Mouse (Mus musculus) thymus, adult 18-20 months (tissue): ENCODE measurements around the gene Zfyve28.

Source experiments
- DNase-seq, 2 experiments: peaks; one replicate each; pipeline ENCODE4 v3.0.0; 2022; ENCODE audit warnings: mixed read lengths in 2 of 2

Zfyve28 gene

DNA sequence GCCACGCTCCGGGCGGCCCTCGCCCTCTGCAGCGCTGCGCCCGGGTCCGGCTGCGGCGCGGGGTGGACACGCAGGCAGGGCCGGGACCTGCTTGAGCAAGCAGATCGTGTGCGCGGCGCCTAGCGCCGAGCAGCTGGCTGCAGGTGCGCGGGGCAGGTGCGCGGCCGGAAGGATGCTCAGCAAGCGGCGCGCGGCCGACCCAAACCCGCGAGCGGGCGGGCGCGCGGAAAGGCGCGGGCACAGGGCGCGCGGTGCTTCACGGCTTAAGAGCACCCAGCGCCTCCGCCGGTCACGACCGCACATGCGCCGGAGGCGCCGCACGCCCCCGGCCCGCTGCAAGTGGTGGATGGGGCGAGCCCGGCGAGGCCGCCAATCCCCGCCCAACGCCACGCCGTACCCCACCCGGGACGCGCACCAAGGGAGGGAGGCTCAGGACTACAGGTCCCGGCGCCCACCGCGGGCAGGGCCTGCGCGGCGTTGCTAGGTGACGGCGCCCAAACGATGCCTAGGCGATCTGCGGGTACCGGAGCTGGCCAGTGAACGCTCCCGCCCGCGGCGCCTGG lies at the start of gene Zfyve28, which contains the start of gene Cfap99:
Zfyve28 (minus strand) TSS at position 296 of the 563 bp plus-strand sequence.
Cfap99 (plus strand) TSS at position 447 of the 563 bp plus-strand sequence.
- DNase-seq, result peak; percentile 36 to 57

DNA sequence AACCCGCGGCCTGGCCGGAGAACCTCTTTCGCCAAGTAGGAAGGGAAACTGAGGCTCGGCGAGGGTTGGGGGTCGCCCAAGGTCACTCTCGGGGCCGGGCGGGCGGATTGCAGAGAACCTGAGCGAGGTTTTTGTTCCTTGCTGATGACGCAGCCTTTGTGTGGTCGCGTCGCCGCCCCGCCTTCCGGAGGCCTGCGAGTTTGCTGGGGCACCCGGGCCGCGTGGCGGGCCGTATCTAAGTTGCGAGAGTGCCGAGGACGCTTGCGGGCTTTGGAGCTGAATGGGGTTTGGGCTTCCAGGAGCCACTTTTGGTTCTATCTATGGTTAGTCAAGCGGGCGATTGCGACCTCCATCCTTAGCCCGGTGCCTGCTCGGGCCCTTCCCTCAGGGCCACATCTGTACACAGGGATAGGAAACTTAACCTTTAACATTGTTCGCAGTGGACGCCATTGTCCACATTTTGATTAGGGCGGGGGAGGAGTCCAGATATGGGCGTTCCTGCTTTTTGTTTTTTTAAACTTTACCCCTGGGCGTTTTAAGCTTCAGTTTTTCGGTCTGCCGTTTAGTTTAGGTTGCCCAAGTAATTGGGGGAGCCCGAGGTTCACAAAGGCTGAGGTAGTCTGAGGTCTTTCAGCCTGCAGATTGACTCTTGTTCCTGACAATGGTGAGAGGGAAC lies 48.7 kb upstream of the Zfyve28 start:
- peak; percentile 51 to 64 for DNase-seq

DNA sequence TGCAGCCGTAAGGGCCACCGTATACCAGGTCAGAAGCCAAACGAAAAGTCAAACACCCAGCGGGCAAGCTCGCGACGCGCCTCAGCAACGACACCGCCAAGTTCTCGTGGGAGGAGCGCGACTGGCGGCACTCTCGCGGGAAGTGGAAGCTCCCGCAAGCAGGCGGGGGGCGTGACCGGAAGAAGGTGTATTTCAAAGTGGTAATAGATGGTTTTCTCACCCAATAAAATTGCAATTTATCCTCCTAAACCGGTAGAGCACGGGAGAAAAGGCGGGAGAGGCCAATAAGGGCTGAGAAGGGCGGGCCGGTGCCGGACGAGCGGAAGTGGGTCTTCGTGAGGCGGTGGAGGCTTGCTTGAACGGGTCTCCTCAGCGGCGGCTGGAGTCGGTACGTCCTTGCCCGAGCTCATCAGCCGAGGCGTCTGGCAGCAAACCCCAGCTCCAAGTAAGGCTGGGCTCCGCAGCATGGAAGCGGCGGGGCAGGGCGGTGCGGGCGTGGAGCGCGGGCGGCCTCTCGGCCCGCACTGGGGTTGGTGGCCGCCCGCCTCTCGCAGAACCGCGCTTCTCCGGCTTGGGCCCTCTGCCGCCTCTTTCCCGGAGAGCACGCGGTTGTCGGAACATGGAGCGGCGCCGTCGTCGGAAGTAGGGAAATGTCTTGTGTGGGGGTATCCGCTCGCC lies 48.0 kb upstream of the Zfyve28 start, which contains the start of gene Rnf4:
Rnf4 (plus strand) TSS at position 193 of the 678 bp plus-strand sequence.
- peak; percentile 96 to 97 for DNase-seq

DNA sequence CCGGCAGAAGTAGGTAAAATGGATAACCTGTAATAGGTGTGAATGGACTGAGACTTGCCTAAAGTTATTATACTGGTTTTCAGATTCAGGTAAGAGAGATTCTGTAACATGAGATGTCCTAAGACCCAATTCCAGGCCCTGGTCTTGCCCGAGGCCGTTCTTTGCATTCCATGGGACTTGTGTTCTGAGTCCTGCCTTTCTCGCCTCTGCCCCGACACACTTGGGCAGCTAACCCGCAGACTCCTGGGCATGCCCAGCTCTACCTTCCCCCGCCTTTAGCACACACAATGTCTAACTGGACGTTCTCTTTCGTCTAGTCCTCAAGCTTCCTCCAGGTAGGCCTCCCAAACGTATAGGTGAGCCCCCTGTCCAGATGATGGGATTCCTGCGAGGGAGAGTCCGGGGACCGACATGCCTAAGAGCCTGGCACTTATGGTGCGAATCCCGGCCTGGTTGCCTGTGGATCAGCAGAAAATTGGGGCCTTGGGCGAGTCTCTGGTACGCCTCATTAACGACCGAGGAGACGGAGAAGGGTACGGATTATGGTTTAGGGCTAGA lies 47.4 kb upstream of the Zfyve28 start:
- DNase-seq, result no peak

DNA sequence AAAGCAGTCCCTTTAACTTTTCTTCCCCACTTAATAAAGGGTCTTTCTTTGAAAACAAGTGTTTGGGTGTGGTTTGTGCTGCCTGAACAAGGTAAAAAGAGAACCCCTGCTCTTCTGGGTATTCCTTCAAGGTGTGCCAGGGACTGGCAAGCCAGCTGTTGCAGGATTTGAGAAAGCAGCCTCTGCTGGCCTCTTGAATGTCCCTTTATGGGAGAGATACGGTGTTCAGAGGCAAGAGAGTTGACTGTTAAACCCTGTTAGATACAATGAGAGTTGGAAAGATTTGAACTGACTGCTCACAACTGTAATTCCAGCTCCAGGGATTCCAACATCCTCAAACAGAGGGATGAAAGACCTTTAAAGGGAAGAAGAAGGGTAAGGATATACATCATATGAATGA lies 45.8 kb upstream of the Zfyve28 start:
- DNase-seq, result no peak

DNA sequence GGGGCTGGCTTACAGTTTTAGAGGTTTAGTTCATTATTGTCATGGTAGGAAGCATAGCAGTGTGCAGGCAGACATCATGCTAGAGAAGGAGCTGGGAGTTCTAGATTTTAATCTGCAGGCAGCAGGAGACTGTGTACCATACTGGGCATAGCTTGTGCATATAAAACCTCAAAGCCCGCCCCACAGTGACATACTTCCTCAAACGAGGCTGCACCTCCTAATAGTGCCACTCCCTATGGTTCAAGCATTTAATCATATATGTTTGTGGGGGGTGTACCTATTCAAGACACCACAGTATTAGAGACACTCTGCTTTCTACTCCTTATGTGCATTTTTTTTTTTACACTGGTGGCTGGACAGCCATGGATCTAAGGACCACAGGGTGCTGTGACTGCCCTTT lies 41.9 kb upstream of the Zfyve28 start:
- no peak for DNase-seq

DNA sequence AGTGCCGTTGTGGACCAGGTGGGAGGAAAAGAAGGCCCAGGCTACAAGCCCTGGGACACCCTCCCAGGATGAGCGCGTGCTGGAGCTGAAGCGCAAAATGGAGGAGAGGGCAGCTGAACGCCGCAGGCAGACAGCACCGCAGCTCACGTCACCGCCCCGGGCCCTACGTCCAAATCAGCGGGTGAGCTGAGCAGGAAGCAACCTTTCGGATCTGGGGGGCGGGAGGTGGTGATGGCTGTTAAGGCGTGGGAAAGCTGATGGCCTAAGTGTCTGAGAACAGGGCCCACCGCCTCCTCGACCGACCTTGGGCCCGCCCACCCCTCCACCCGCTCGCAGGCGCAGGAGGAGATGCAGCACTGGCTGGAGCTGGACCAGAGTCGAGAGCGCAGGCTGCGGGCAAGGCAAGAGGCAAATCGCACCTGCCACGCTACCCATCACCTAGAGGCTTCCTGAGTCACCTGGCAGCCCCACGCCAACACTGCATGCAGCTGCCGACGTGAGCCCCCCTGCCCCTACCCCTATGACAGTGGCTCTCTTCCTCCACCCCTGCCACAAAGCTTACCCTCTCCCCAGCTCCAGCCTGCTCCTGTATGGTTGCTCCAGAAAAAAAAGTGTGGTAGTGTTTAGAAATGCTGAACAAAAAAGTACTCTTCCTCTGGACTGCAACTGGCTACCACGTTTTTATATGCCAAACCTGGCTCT lies 38.8 kb upstream of the Zfyve28 start:
- peak; percentile 27 to 49 for DNase-seq

DNA sequence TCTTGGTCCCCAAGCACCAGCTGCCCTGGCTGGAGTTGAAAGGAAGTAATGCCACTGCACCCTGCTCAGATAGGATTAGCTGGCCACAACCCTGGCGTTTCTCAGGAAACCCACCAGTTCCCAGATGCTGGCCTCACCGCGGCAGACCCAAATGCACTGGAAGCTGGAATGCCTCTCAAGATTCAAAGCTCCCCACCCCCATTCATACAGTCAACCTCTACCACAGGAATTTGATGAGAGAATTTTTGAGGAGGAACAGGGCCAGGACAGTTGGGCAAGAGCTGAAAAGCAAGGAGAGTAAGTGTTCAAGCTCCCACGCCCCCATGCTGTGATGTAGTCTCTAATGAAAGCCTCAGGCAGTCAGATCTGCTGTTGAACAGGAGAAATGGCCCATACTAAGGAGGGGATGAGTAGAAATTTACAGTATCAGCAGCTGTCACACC lies 38.0 kb upstream of the Zfyve28 start:
- DNase-seq, result no peak

DNA sequence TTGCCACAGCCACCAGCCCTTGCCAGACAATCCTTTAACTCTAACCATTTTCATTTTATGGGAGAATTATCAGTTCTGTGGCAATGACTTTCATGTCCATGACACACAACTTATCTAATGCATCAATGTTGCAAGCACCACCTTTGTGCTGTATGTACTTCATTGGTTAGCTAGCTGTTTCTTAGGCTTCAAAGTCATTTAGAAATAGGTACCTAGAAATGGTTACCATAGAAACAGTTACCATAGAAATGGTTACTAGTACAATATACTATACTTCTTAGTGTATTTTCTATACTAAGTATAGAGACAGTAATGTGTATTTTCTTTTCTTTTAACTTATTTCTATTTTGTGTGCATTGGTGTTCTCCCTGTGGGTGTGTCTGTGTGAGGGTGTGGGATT lies 37.0 kb upstream of the Zfyve28 start:
- DNase-seq, result no peak

DNA sequence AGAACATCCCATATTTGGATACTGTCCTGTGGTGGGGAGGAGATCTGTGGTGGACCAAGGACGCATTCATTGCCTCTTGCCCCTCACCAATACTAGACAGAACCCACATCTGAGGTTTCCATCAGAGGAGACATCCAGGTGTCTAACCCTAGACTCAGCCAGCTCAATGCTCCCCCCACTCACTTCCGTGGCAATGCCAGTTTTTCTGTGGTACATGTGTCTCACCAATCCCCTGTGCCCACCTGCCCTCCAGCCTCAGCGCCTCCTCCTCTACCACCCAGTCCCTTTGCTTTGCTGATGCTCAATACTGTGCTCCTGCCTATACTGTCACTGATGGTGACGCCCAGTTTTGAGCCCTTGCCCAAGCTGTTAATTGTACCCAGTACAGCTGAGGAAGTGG lies 33.0 kb upstream of the Zfyve28 start:
- peak; percentile 31 to 36 for DNase-seq

DNA sequence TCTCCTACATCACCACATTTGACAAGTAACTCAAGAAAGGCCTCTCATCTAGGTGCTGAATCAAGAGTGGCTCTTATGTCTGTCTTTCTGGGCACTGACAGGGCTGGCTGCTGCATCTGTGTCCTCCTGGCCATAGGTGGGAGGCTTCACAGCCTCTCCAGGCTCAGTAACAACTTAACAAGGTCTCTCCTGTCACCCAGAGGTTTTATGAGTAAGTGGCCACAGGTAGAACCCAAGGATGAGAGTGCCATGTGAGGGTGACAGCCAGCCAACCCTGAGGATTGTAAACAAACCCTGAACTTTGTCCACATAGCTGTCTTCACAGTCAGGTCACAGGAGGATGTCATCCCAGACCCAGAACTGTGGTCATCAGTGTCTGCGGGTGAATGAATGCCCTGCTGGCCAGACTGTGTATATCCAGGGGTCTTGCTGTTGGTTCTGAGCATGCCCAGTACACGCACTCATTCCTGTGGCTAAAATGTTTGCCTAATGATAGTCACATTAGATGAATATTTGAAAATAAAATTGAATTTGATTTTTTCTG lies 31.3 kb upstream of the Zfyve28 start:
- DNase-seq, result no peak

DNA sequence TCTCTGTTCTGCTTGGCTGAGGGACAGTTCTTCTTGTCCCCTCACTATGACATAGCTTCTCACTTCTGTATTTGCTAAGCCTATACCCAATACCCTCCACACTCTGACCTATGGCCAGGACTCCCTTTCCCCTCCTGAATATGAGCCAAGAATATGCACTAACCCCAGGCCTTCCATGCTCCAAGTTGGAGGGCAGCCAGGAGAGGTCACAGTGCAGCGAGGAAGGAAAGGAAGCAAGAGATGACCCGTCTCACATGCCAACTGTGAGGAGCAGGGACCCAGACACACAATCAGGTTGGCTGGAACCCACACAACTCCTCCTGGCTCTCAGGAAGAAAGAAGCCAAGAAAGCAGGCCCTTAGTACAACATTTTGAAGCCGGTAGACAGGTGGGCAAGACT lies 20.8 kb upstream of the Zfyve28 start:
- no peak for DNase-seq

DNA sequence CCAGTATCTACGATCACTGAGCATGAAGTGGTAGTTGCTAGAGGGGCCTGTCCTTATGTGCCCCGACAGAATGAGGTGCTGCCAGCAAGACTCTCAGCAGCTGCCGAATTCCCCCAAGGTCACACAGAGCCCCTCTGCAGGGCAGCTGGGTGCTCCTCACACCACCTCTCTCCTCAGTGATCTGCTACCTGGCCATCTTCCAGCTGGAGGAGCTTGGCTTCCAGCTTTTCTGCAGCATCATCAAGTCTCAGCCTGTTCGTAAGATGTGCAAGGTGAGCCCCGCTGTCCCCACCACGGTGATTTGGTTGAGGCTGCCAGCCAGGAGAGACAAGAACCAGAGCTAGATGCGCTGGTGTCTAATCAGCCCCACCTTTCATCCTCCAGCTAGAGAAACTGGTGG lies 14.1 kb upstream of the Zfyve28 start:
- no peak for DNase-seq

DNA sequence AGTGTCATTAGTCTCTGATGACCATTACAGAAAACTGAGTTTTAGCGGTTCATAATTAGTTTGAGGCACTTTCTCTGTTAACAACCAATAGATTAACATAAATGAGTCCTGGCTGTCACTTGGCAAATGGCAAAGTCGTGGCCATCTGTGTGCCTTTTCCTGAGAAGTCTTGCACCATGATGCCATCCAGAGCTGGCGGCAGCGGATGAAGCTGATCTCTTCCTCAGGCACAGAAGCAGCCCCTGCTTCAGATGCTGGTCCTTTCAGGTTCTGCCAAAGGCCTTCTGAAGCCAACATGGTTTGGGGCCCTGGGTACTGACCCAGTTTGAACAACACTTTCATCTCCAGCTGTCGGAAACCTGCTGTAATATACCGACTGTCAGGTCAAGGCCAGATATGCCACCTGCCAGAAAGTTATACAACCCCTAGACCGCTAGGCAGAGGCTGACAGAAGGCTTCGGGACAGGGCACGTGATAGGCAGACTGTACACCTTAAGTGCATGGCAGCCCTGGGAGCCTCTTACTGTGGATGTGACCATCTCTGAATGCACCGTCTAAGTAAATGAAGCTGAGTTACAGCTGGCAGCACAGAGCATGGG lies 10.8 kb upstream of the Zfyve28 start:
- no peak for DNase-seq

DNA sequence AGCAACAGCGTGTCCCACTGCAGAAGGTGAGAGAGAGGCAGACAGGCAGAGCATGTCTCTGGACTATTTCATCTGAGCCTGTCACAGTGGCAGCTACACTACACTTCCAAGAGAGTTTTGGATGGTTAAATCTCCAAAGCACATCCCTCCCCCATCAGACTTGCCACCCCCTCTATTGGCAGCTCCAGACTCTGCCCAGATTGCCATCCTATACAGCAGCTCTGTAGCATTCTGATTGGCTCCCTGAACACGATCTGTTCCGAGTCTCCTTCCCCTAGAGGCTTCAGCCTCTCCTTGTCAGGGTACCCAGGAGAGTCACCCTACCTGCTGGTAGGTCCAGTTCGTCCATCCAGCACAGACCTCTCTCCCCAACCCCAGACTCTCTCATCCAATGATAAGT lies 9.8 kb upstream of the Zfyve28 start:
- DNase-seq, result no peak

DNA sequence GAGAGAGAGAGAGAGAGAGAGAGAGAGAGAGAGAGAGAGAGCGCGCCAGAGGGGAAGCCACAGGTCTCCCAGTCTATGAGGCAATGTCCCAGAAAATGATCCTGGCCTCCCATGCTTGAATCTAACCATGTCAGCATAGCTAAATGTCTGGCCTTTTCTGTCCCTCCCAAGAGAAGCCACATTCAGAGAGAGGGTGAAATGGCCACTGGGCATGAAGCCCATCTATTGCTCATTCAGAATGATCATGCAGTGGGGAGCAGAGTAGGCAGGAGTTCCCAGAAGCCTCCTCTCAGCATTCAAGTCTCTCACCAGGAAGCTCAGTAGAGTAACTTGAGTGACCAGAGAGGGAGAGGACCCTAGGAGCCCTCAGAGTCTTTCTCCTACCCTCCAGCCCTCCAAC lies 6.9 kb upstream of the Zfyve28 start:
- no peak for DNase-seq

DNA sequence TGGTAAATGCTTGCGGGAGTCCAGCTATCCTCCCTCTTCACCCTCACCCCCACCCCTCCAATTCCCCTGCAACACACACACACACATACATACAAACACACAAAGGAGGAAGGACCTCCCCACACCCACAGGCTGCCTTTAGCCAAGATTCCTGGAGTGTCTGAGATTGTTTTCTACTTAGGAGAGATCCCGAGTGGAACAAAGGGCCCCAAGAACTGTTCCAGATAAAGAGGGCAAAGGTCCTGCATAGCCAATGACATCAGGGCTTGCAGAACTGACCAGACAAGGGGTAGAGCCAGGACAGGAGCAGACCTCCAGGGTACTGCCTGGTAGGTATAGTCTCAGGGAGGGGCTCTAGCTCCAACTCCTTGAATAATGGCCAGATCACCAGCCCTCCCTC lies 6.4 kb upstream of the Zfyve28 start:
- DNase-seq, result no peak

DNA sequence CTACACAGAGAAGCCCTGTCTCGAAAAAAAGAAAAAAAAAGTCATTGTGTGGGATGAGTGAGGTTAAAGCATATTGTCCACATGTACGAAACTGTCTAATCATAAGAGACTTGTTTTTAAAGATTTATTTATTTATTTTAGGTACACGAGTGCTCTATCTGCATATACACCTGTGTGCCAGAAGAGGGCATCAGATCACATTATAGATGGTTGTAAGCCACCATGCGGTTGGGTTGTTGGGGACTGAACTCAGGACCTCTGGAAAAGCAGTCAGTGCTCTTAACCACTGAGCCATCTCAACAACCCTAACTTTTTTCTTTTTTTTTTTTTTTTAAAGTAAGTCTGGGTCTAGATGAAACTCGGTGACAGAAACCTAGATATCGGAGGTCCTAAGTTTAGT lies 5.1 kb upstream of the Zfyve28 start:
- DNase-seq, result no peak

DNA sequence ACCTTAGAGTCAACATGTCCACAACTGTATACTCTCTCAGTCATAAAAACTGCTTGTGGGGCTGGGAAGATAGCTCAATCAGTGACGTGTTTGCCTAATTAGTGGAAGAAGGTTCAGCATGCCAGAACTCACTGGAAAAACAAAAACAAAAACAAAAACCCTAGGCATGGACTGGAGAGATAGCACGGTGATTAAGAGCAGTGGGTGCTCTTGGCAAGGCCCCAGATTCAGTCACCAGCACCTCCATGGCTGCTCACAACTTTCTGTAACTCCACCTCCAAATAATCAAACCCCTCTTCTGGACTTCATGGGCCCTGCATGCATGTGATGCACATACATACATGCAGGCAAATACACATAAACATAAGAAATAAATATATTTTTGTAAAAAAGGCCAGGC lies 1.0 kb upstream of the Zfyve28 start:
- no peak for DNase-seq

DNA sequence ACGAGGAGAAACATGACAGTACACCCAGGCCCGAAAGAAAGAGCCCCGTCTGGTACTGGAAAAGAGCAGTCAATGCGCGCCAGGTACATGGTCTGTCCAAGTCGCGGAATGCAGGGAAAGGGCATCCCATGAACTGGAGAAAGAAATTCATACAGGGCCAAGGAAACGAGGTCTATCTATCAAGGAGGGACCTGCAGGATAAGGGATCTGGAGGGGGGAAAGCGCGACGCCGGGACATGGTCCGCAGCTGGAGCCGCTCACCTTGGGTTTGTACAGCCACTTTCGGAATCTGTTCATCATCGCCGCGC lies 457 bp downstream of the Zfyve28 start:
- DNase-seq, result no peak

DNA sequence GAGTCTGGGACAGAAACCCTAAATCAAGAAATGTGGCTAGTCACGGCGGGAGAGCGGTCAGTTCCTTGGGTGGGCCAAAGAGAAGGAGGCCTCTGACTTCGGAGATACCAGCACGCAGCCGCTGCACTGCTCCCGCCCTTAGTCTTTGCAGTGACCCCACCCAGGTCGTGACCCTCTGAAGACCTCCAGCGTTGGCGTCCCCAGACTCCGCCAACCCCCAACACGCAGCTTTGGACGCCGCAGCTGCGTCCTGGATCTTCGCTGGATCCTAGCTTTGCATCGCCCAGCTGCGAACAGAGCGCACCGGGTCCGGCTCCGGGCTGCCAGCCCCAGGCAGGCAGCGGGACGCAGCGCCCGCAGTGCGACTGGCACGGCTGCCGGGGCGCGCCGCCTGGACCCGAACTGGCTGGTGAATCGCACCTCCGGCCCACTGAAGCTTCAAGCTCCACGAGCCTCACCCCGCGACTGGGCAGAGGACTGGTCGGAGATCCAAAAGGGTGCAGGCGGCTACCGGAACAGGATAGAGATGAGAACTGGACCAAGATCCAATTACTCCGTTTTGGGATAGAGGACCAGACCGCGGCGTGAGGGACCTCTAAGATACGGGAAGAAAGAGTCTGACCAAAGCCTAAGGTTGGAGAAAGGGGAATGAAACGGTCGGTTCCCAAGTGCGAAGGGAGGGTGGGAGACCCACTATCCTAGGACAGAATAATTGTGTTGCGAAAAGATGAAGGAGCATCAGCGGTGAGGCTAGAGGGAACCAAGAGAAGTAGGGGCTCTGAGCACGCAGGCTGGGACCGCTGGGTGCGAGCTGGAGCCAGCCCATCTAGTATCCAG lies 1.0 kb downstream of the Zfyve28 start:
- DNase-seq, result no peak

DNA sequence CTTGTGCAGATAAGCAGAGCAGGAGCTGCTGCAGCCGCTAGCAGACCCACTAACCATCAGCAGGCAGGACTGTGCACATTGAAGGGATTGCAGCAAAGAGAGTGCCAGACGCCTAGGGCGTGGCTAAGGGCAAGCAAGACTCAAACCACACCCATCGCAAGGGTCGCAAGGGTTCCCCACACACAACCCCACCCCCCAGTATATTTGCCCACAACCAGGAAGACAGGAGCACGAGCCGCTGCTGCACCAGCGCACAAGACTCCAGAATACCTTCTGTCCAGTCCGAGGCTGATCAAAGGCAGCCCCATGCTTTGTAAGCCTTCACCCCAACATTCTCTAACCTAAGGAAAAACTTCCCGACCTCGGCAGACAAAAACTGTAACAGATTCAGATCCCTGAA lies 1.7 kb downstream of the Zfyve28 start:
- DNase-seq, result no peak
